Mouse (Mus musculus) gastrocnemius, postnatal 36 days (tissue): ENCODE results near the gene Abl1. TPM values are rescaled to one million over a fixed set of nuclear protein-coding genes. Genes with fewer than 3 reads are reported as not detected.

Experiments used
- DNase-seq, 2 experiments: peaks; one replicate each; pipeline ENCODE4 v3.0.0; 2022
- intact Hi-C: fragments of 180-260 bp; cut with DNase I; formaldehyde crosslinking; loops from one replicate; pipeline ENCODE4 v1.15.1; 2025
- total RNA-seq, 2 experiments: library from RNA; stranded (reverse); gene quantifications; 2 replicates each; pipeline ENCODE4 v1.2.3; 2021

Gene Abl1
- total RNA-seq, 2 experiments from 2014 or later, result 21.9 to 22.3 TPM

- no peak for DNase-seq
- intact Hi-C loops, result loop anchor here (5.0 kb wide), 1 partner anchor 231 kb away; no protein-coding TSS in a partner anchor
Observed at GRCm38 (mm10) chr2:31681731-31682235, 6.4 kb upstream of the Abl1 start.

DNA sequence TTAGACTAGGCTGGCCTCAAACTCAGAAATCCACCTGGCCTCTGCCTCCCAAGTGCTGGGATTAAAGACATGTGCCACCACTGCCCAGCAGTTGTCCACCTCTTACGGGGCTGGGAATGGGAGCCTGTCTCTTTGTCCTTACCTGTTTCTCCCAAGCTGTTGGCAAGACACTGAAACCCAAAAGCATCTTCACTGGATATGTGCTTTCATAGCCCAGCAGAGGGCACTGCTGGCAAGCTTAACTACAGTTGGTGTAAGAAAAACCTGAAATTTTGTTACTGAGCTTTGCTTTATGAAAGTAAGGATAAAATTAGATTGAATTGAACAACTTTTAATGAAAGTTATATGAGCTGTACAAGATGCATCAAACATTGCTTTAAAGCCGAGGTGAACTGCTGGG is 4.5 kb upstream of the Abl1 start:
- intact Hi-C loops, result loop anchor here (2.0 to 5.0 kb wide), 2 partner anchors 101 to 229 kb away; no protein-coding TSS in a partner anchor
- peak; percentile 34 to 41 for DNase-seq

GRCm38 (mm10) chr2:31689045-31689444 is 869 bp downstream of the Abl1 start:
- intact Hi-C loops, result no loop called here
- DNase-seq, result no peak

GRCm38 (mm10) chr2:31690063-31690462 is 1.9 kb downstream of the Abl1 start:
- DNase-seq, result no peak
- intact Hi-C loops, result no loop called here

GRCm38 (mm10) chr2:31698209-31698608 is 10.0 kb downstream of the Abl1 start:
- intact Hi-C loops, result no loop called here
- no peak for DNase-seq

- DNase-seq, result no peak
- intact Hi-C loops, result no loop called here
Observed at GRCm38 (mm10) chr2:31700545-31701446, 12.6 kb downstream of the Abl1 start.

GRCm38 (mm10) chr2:31703226-31703625 is 15.1 kb downstream of the Abl1 start:
- intact Hi-C loops, result no loop called here
- DNase-seq, result no peak

DNA sequence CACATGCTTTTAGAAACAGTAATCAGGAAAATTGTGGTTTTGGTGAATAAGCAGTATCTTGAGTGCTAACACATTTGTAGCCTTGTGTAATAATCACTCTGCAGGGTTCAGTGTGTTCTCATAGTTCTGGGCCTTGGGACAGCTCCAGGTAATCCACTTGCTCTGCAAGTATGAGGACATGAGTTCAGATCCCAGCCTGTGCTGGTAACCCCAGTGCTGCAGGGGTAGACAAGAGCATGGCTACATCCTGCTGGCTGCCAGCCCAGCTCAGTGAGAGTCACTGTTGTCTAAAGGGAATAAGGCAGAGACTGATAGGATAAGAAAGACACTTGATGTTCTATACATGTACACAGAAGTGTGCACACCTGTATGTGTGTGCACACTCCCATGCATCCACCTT is 17.7 kb downstream of the Abl1 start:
- no peak for DNase-seq
- intact Hi-C loops, result no loop called here

GRCm38 (mm10) chr2:31706531-31706930 is 18.4 kb downstream of the Abl1 start:
- intact Hi-C loops, result no loop called here
- DNase-seq, result no peak

- intact Hi-C loops, result no loop called here
- no peak for DNase-seq
Observed at GRCm38 (mm10) chr2:31712716-31713115, 24.5 kb downstream of the Abl1 start.

DNA sequence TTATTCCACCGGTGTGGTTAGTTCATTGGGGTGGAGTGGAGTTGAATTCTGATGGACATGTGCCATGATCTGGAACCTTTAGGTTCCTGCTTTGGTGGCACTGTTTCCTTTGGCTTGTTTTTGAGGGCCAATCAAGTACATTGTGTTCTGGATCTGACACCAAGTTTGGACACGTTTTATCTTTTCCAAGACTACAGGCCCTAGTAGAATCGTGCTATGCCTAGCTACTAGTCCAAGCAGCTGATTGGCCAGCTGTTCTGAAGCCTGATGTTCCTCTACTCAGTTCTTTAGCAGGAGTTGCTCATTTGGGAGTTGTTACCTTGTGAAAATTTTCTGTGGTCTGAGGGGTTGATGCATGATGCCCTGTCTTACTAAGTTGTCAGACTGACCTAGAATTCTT is 25.6 kb downstream of the Abl1 start:
- intact Hi-C loops, result no loop called here

GRCm38 (mm10) chr2:31714780-31715179 is 26.6 kb downstream of the Abl1 start:
- DNase-seq, result no peak
- intact Hi-C loops, result no loop called here

More for the DNA sequence above, 25.6 kb downstream of the Abl1 start:
- DNase-seq, result no peak

- intact Hi-C loops, result no loop called here
Observed at GRCm38 (mm10) chr2:31715985-31716384, 27.8 kb downstream of the Abl1 start.

GRCm38 (mm10) chr2:31719202-31719880 is 31.2 kb downstream of the Abl1 start:
- intact Hi-C loops, result no loop called here
- no peak for DNase-seq

More at GRCm38 (mm10) chr2:31715985-31716384, 27.8 kb downstream of the Abl1 start:
- no peak for DNase-seq

DNA sequence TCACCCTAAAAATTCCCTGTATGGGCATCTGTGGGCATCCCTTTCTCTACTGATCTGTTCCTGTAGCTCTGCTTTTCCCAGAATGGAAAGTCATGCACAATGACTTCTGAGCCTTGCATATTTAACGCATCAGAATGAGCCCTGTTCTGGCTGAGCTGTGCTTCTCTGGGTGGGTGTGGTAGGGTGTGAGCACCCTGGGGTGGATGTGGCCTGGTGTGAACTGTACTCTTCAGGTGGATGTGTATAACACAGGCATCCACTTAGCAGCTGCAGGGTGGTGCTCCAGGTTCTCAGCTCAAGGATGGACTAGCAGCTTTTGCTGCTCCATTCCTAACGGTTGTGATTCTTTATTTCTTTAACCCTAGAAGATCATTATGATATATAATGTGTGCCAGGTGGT is 31.8 kb downstream of the Abl1 start:
- intact Hi-C loops, result loop anchor here (5.0 kb wide), 1 partner anchor 67 kb away; no protein-coding TSS in a partner anchor
- DNase-seq, result no peak

GRCm38 (mm10) chr2:31720783-31721182 is 32.6 kb downstream of the Abl1 start:
- intact Hi-C loops, result loop anchor here (5.0 kb wide), 1 partner anchor 67 kb away; no protein-coding TSS in a partner anchor
- DNase-seq, result no peak

DNA sequence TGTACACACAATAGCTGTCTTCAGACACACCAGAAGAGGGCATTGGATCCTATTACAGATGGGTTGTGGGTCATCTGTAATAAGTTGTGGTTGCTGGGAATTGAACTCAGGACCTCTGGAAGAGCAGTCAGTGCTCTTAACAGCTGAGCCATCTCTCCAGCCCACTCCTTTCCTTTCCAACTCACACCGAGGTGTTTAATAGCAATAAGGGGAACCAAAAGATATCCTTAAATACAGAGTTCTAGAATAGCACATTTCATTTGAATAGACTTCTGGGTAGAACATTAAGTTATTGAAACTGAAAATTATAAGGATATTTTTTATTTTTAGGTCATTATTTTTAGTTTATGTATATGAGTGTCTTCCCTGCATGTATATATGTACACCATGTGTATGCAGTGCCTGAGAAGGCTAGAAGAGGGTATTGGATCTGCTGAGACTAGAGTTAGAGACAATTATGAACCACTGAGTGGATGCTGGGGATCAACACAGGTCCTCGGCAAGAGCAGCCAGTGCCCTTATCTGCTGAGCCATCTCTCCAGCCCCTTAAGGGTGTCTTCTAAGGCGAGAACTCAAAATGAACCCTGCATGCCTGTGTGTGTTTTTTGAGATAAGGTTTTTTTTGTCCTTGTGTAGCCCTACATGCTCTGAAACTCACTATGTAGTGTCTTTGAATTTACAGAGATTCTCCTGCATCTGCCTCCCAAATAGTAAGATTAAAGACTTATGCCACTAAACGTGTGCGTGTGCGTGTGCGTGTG is 36.7 kb downstream of the Abl1 start:
- no peak for DNase-seq
- intact Hi-C loops, result loop anchor here (5.0 kb wide), 1 partner anchor 62 kb away; no protein-coding TSS in a partner anchor

DNA sequence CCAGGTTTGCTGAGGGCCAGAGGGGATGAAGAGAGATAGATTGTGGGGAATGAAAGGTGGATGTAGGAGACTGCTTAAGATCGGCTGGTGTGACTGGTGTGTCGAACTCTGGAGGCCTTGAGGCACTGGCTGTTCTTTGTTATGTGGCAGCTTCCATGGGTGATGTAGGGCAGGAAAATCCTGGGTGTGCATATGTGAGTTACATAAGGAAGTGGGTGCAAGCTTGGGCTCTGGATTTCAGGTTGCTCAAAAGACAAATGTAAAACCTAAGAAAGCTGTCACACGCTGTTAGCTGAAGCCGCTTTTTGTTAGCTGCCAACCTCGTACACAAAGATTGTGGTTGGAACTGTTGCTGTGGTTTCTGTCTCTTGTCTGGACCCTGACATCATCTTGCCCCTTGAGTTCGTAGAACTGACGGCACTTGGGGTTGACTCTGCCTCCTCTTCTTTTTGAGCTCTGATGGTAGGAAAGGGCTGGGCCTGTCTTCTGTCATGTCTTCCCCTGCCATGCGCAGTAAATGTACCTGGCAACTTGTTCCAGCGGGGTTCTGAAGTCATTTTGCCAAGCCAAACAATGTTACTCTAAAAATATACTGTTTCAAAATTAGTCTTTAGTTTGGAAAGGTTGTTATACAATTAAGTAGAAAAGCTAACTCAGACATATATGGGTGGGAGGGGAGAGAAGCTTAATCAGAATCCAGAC is 39.6 kb downstream of the Abl1 start:
- intact Hi-C loops, result no loop called here
- no peak for DNase-seq

- no peak for DNase-seq
- intact Hi-C loops, result no loop called here
Observed at GRCm38 (mm10) chr2:31730640-31731039, 42.5 kb downstream of the Abl1 start.

DNA sequence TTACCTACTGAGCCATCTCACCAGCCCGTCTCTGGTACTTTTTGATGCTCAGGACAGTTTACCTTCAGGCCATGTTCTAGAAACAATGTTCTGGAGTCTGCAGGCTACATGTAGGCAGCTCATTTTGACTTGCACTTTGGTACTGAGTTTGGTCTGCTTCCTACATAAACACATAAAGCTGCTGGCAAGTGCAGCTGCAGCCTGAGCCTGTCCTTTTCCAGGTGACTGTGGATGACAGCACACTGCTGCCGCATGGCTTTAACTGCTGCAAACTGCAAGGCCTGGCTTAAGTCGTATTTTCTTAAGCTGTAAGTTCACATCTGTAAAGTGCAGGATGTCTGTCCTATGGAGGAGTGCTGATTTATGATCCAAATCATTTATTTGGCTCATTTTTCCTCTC is 44.3 kb downstream of the Abl1 start:
- no peak for DNase-seq
- intact Hi-C loops, result no loop called here
